Mouse (Mus musculus) mature B cell (primary cell): ENCODE measurements around the gene Liph.
"Not testable (repeated sequence)": the region's sequence is repeated elsewhere in the genome, so short reads cannot be mapped to it uniquely, and the experiment has no call there.

Experiments
- in situ Hi-C: fragments of 300-500 bp; cut with MboI; formaldehyde crosslinking; loops from 2 replicates; pipeline ENCODE4 v1.14.3; 2019

The Liph gene

GRCm38 (mm10) chr16:21971446-21971845 is 24.0 kb downstream of the Liph start:
- in situ Hi-C loops: no loop called here

DNA sequence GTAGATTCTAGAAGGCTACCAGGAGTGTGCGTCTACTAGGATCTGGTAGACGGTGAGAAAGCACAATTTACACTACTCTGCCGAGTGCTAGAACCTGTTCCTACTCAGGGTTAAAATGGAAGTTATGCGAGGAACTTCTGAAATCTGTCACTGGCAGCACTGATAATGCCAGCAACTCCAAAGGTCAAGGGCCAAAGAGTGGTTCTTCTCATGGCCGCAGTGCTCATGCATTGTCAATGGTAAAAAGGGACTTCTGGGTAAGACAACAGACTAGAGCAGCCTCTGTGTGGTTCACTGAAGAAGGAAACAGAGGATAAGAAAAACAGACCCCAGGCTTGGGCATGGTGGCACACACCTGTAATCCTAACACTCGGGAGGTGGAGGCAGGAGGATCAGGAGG is 24.9 kb downstream of the Liph start:
- in situ Hi-C loops: no loop called here

DNA sequence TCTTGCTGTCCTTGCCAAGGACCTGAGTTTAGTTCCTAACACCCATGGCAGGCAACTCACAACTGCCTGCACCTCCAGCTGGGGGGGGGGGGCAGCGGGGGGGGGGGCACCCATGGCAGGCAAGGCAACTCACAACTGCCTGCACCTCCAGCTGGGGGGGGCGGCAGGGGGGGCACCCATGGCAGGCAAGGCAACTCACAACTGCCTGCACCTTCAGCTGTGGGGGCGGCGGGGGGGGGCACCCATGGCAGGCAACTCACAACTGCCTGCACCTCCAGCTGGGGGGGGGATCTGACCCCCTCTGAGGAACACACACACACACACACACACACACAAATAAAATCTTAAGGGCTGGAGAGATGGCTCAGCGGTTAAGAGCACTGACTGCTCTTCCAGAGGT is 25.6 kb downstream of the Liph start:
- in situ Hi-C loops: no loop called here

DNA sequence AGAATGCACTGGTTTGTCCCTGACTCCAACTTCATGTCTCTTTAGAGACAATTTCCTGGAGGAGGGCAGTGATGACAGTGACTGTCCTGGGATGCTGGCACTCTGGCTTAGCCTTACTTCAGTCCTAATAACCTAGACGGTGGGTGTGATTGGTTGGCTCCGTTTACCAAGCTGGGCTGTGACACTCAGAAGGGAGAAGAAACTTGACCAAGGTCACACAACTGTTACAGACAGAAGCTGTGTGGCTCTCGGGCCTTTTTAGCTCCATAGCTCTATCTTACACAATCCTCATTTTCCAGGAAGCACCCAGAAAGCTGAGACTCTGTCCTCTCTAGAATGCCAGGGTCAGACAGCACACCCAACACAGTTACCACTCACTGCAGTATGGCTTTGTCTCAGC is 29.9 kb downstream of the Liph start:
- in situ Hi-C loops: no loop called here

DNA sequence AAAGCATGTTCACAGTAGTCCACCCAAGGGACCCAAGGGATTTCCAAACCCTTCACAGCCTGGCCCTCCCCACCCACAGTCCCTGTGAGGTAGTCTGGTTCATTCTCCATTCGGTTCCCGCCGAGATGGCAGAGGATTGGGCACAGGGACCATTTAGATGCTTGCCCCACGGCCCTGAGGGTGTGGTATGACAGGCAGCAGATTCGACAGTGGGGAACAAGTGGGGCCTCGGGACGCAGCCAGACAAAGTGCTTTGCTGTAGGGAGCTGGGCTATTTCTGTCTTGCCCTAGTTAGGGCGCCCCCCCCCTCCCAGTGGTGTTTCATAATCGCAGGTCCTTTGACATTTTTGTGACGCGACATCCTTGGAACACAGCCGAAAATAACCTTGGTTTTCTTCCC is 39.9 kb downstream of the Liph start:
- in situ Hi-C loops: no loop called here

DNA sequence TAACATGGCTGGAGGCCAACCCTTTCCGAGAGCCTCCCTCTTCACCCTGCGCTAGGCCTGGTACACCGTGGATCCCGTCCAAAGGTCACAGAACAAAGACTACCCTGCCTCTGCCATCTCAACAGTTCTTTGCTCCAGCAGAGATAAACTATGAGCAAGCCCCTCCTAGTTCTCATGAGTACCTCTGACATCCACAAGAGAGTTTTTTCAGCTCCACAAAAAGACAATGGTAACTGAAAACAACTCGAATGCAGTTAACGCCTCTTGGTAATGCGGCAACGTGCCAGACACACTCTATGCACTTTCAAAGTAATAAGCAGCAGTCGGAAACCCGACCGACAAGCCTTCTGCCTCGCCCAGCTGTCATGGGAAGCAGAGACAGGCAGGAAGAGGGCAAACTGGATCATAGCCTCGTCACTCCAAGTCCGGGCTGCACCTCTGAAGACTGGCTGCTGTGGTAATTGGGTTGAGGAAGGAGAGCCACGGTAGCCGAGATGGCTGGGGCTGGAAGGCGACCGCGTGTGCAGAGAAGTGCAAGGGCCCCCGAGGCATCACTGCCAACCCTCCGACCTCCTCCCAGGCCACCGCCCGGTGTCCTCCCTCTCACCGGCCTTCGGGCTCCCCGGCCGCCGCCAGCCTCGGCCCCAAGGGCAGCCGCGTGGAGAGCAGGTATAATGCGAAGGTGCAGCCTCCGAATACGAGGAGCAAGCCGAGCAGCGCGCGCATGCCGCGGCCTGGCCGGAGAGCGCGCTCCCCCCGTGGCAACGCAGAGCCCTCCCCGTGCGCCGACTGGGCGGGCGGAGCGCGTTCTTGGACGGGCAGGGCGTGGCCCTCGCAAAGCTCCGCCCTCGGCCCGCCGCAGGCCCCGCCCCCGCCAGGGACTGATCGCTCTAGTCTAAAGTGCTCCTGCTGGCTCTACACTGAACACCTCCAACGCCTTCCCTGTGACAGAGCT is 48.4 kb downstream of the Liph start, which contains the start of gene Tmem41a:
Gene Tmem41a (minus strand): TSS at position 792 of the 955 bp plus-strand sequence.
- in situ Hi-C loops: no loop called here

GRCm38 (mm10) chr16:21928471-21928870 is 67.0 kb downstream of the Liph start:
- in situ Hi-C loops: no loop called here

- in situ Hi-C loops: no loop called here
These were observed 78.8 kb downstream of the Liph start for GRCm38 (mm10) chr16:21916681-21917080.

DNA sequence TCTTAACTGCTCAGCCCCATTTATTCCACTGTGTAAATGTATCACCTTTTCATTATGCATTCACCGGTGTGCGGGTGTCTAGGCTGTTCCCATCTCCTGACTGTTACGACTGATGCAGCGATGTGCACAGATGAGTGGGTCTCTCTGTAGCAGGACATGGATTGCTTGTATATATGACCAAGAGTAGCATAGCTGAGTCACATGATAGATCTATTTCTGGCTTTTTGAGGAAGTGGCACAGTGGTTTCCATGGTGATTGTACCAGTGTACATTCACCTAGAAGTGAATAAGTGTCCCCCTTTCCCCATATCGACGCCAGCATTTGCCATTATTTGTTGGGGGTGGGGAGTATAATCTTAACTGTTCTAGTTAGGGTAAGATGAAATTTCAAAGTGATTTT is 82.1 kb downstream of the Liph start:
- in situ Hi-C loops: no loop called here

DNA sequence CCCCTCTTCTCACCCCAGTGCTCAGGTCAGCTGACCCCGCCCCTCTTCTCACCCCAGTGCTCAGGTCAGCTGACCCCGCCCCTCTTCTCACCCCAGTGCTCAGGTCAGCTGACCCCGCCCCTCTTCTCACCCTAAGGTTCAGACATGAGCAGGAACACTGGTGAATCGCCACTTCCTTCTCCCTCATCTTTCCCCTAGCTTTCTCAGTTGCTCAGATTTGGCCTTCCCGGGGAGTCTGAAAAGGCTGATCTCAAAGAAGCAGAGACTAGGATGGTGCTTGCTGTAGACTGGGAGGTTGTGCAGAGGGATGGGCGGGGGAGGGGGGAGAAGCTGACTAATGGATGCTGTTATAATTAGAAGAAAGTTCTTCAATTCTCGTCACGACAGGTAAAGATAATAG is 86.6 kb downstream of the Liph start:
- in situ Hi-C loops: not testable (repeated sequence)

DNA sequence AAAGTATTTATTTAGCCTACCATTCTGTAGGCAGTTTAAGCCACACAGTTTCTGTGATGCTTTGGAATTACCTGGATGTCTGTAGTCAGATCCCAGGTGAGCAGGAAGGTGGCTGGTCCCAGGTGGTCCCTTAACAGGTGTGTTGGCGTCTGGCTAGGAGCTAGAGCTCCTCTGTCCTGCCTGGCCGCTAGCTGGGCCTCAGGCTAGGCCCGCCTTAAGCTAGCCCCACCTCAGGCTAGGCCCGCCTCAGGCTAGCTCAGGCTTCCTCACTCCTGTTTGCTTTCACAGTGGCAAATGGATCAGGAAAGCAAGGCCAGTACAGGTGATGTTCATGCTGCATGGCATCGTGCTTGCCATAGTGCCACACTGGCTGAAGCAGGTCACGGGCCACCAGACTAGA is 88.6 kb downstream of the Liph start:
- in situ Hi-C loops: no loop called here

GRCm38 (mm10) chr16:21905996-21906395 is 89.5 kb downstream of the Liph start:
- in situ Hi-C loops: no loop called here

GRCm38 (mm10) chr16:21904636-21905035 is 90.8 kb downstream of the Liph start:
- in situ Hi-C loops: no loop called here
